Mouse (Mus musculus): Measurements from ENCODE around the gene Kdm1a. TPM values are rescaled to one million over a fixed set of nuclear protein-coding genes. Genes with fewer than 3 reads are reported as not detected.
A peak's percentile ranks its signal among the peaks of the same experiment; 100 is the strongest.

Gene Kdm1a
- polyA plus RNA-seq, 1 experiment from 2014 or later: 76.5 TPM

DNA sequence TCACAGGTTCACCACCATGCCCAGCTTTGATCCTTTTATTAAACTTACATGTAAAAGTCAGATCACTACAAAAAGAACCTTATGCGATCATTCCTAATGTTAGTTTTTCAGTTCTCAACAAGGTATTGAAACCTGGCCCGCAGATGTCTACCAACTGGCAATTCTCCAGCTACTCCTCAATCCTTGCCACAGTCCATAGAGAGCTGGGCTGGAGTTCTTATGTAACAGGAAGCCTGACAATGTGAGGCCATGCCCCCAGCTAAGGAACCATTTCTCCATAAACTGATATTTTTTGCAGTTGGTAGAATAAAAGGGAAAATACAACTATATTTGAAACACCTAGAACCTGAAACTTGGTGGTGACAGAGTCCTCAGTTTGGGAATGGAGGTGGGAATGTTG lies 42.8 kb downstream of the Kdm1a start:
- Histone ChIP-seq H3K9me3 (no peaks in the 10 kb centered on the region), H3K4me2 (no peak overlapping the region), H3K4me3 (no peak overlapping the region), H3K36me3 (peaks cover 80% of the 10 kb centered on the region), H3K9ac (no peak overlapping the region), H3K27me3 (no peaks in the 10 kb centered on the region), H3K27ac (replicated peaks) (no peak overlapping the region), H3K4me1 (replicated peaks) (peaks cover 5% of the 10 kb centered on the region; the same call in 1 of the 2 replicates)
- no peak for ATAC-seq (ENCODE audit: low read depth)
- 98% methylated on average over 2 of the region's 2 CpGs for WGBS

DNA sequence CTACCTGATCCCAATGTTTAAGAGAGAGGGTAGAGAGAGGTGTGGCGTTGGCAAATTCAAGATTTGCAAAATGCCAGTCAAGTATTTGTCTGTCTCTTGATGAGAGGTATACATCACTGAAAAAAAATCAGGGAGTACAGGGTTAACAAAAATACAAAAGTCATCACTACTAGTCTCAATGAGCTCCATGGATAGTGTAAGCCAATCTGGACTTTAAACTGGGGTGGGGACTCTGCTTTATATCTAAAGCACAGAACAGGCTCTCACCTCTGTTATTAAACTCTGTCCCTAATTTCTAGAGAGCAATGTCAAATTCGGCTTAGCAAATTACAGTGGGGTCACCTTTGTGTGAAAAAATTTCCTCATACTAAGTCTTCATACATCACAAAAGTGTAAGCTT lies 44.9 kb downstream of the Kdm1a start:
- H3K27ac ChIP-seq (replicated peaks): no peak overlapping the region
- H3K4me3 ChIP-seq: no peak overlapping the region
- peaks cover under 1% of the 10 kb centered on the region; the same call in 1 of the 2 replicates for H3K4me1 ChIP-seq (replicated peaks)
- H3K4me2 ChIP-seq: no peak overlapping the region
- no peak overlapping the region for H3K9ac ChIP-seq
- H3K27me3 ChIP-seq: no peaks in the 10 kb centered on the region
- H3K9me3 ChIP-seq: no peaks in the 10 kb centered on the region
- no peak for ATAC-seq (ENCODE audit: low read depth)
- WGBS: 95% methylated on average over 2 of the region's 2 CpGs
- peaks cover 89% of the 10 kb centered on the region for H3K36me3 ChIP-seq

DNA sequence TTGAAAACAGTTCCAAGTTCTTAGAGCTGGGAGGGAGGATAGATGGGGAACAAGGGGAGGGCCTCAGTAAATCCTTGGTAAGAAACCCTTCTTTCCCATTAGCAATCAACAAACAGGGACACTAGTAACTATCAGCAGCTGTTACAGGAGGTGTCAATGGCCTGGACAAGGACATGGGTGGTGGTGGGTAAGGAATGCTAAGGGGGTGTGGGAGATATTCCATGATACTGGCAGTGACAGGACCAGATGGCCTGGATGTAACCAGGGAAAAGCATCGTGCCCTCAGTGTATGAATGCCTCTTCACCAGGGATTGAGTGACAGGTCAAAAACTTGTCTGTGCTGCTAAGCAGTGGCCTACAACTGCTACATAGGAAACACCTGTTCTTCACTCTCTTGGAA lies 49.4 kb downstream of the Kdm1a start:
- no peak overlapping the region for H3K9ac ChIP-seq
- WGBS: 63% methylated on average over 1 of the region's 1 CpGs
- H3K9me3 ChIP-seq: no peaks in the 10 kb centered on the region
- H3K4me1 ChIP-seq (replicated peaks): peaks cover 12% of the 10 kb centered on the region
- no peak overlapping the region for H3K4me2 ChIP-seq
- ATAC-seq (ENCODE audit: low read depth): no peak
- peaks cover 92% of the 10 kb centered on the region for H3K36me3 ChIP-seq
- no peak overlapping the region for H3K27ac ChIP-seq (replicated peaks)
- H3K27me3 ChIP-seq: no peaks in the 10 kb centered on the region
- H3K4me3 ChIP-seq: no peak overlapping the region

DNA sequence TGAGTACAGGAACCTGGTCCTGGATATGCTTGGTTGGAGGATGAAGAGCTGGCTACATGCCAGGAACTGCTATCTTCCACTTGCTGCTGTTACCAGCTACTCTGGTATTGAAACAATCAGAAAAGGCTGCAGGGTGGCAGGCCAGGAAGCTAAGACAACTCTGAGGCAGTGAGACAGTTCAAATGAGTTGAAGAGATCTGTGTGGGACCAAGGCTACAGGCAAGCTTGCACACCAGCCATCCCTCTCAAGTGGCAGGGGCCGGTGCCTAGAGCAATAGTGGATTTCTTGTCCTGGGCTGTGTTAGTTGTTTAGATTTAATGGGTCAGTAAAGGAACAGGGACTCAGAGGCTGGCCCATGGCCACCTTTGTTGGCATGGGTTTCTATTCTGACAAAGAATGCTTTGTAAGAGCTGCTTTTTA lies 54.1 kb downstream of the Kdm1a start:
- Histone ChIP-seq H3K4me3 (no peak overlapping the region), H3K9me3 (no peaks in the 10 kb centered on the region), H3K27ac (replicated peaks) (peak overlapping the region; percentile 67), H3K27me3 (no peaks in the 10 kb centered on the region), H3K4me1 (replicated peaks) (peaks cover 26% of the 10 kb centered on the region), H3K4me2 (no peak overlapping the region), H3K9ac (no peak overlapping the region), H3K36me3 (peaks cover 97% of the 10 kb centered on the region)
- ATAC-seq (ENCODE audit: low read depth): peak; percentile 59; the same call in 1 of the 2 replicates
- 65% methylated on average over 1 of the region's 1 CpGs for WGBS

DNA sequence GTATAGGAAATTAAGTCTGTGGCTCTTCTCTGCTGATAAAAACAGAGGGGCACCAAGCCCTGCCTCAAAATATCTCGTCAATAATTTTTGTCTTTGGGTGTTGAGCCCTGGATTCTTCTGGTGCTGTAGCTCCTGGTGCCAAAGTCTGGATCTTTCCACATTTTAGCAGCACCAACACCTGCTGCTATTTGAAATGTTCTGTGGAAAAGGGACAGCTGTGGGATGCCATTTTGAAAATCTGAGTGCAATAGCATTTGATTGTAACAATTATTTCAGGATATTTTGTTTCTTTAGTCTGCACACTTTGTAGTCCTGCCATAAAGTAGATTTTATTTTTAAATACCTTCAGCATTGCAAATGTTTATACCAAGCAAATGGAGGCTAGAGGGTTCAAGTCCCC lies 54.8 kb downstream of the Kdm1a start:
- Histone ChIP-seq H3K36me3 (peaks cover 97% of the 10 kb centered on the region), H3K4me3 (no peak overlapping the region), H3K4me1 (replicated peaks) (peaks cover 26% of the 10 kb centered on the region), H3K27ac (replicated peaks) (0 out of 2 replicates have a peak overlapping the region, but pooled peaks have one; percentile 67), H3K4me2 (no peak overlapping the region), H3K9ac (no peak overlapping the region), H3K9me3 (no peaks in the 10 kb centered on the region), H3K27me3 (no peaks in the 10 kb centered on the region)
- WGBS: 74% methylated on average over 1 of the region's 1 CpGs
- no peak for ATAC-seq (ENCODE audit: low read depth)

DNA sequence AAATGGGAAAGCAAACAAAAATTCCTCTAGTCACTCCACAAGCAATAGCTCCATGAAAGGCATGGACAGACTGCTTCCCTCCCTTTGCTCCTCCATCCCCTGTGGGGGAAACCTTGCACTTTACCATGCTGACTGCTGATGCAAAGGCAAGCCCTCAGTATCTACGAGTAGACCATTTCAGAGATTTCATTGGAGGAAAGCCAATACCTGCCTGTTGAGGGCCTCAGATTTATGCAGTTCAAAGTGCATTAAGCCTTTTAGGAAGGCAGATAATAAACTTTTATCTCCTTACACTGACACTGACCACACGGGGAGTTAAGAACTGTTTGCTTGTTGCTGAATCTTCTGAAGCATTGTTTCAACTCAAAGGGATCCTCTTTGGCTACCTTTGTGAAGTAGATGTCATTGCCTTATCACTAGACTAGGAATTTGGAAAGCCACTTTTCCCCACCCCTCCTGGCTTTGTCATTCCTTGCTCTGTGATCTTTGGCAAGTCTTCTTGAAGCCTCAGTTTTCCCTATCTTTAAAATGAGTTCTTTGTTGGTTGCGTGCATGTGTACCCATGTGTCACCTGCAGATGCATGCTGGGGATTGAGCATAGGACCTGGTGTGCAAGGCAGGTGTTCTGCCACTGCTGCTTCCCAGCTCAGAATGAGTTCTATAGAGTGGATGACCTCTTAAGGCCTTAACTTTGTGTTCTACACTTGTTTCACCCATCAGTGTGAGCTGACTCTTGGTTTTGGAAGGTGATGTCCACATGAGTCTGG lies 56.1 kb downstream of the Kdm1a start:
- H3K9me3 ChIP-seq: no peaks in the 10 kb centered on the region
- no peak overlapping the region for H3K9ac ChIP-seq
- H3K27ac ChIP-seq (replicated peaks): no peak overlapping the region
- WGBS: 65% methylated on average over 3 of the region's 3 CpGs
- H3K27me3 ChIP-seq: no peaks in the 10 kb centered on the region
- peaks cover 97% of the 10 kb centered on the region for H3K36me3 ChIP-seq
- ATAC-seq (ENCODE audit: low read depth): no peak
- H3K4me3 ChIP-seq: no peak overlapping the region
- H3K4me1 ChIP-seq (replicated peaks): peaks cover 26% of the 10 kb centered on the region
- no peak overlapping the region for H3K4me2 ChIP-seq

DNA sequence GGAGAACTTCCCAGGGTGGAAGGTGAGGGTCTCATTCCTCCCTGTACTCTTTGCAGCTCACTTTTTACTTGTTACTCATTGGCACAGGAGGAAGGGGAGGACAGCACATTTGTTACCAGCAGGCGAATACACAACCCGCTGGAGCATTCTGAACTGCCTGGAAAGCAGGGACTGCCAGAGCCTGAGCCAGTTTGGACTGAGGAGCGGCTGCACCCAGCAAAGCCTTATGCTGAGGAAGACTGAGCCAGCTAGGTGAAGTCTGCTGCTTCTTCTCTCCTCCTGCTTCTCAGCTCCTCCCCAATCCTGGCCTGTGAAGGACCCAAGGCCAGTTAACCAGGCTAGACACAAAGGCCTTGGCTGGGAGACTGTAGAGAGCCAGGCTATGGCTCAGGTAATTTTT lies 57.4 kb downstream of the Kdm1a start:
- WGBS: 95% methylated on average over 3 of the region's 3 CpGs
- H3K4me1 ChIP-seq (replicated peaks): peaks cover 26% of the 10 kb centered on the region
- H3K4me2 ChIP-seq: no peak overlapping the region
- H3K4me3 ChIP-seq: no peak overlapping the region
- no peak for ATAC-seq (ENCODE audit: low read depth)
- no peaks in the 10 kb centered on the region for H3K27me3 ChIP-seq
- H3K9me3 ChIP-seq: no peaks in the 10 kb centered on the region
- H3K36me3 ChIP-seq: peaks cover 95% of the 10 kb centered on the region
- H3K27ac ChIP-seq (replicated peaks): no peak overlapping the region
- H3K9ac ChIP-seq: no peak overlapping the region

DNA sequence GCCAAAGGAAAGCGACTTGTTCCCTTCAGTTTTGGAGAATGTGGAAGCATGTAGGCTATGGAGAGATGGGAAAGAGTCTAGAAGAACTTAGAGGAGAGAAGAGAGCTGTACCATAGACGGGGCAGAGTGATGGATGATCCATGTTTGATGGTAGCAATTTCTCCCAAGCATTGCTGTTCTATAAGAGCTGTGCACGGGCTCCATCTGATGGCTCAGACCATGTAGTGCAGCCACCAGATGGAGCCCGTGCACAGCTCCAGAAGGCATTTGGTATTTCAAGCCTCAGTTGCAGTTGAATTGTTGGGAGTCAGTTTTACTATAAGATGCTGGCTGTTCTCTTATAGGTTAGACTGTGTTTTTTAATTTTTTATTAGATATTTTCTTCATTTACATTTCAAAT lies 76.1 kb downstream of the Kdm1a start:
- Histone ChIP-seq H3K36me3 (0 out of 2 replicates have a peak, but pooled peaks cover 5% of the 10 kb centered on the region), H3K4me3 (no peak overlapping the region), H3K9me3 (no peaks in the 10 kb centered on the region), H3K9ac (no peak overlapping the region), H3K4me1 (replicated peaks) (no peaks in the 10 kb centered on the region), H3K27me3 (no peaks in the 10 kb centered on the region), H3K27ac (replicated peaks) (no peak overlapping the region), H3K4me2 (no peak overlapping the region)
- ATAC-seq (ENCODE audit: low read depth): peak; percentile 75
- 20% methylated on average over 4 of the region's 4 CpGs for WGBS

DNA sequence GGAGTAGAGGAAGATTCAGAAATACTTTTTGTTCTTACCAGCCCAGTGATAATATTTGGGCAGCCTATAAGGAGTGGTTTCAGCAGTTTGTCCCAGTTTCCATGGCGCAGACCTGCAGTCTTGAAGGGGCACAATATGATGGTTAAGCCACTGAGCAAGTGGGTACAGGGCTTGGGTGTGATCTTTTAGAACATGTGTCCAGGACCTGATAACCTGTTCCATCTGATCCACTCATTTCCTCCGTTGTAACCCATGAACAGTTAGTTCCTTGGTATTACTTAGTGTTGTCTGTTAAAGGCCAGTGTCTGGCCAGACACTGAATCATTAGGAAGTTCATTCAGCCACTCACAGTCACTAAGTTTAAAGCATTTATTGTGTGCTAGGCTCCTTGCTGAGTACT lies 78.2 kb downstream of the Kdm1a start:
- H3K9me3 ChIP-seq: no peaks in the 10 kb centered on the region
- 83% methylated on average over 2 of the region's 2 CpGs for WGBS

DNA sequence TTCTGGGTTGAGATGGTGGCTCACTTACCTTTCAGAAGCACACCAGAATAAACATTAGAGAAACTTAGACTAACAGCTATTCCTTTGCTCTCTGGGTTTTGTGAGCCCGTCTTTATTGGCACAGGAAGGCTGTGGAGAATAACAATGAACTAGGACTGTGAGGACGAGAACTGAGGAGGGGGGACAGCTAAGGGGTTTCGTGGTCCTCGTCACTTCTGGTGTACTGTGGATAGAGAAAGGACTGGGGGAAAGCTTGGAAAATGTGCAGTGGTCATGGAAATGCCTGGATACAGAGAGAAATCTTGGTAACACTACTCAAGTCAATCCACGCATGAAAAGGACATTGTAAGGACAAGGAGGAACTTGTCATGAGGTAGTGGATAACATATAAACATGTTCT lies 80.6 kb downstream of the Kdm1a start:
- Histone ChIP-seq H3K4me3 (no peak overlapping the region), H3K36me3 (0 out of 2 replicates have a peak, but pooled peaks cover 5% of the 10 kb centered on the region), H3K9ac (no peak overlapping the region), H3K9me3 (no peaks in the 10 kb centered on the region), H3K27me3 (no peaks in the 10 kb centered on the region), H3K27ac (replicated peaks) (no peak overlapping the region), H3K4me1 (replicated peaks) (0 out of 2 replicates have a peak, but pooled peaks cover 3% of the 10 kb centered on the region), H3K4me2 (no peak overlapping the region)
- WGBS: 67% methylated on average over 5 of the region's 5 CpGs
- no peak for ATAC-seq (ENCODE audit: low read depth)

More for the DNA sequence above, 78.2 kb downstream of the Kdm1a start:
- no peak overlapping the region for H3K27ac ChIP-seq (replicated peaks)
- H3K4me3 ChIP-seq: no peak overlapping the region
- 0 out of 2 replicates have a peak, but pooled peaks cover 5% of the 10 kb centered on the region for H3K36me3 ChIP-seq
- 0 out of 2 replicates have a peak, but pooled peaks cover 3% of the 10 kb centered on the region for H3K4me1 ChIP-seq (replicated peaks)
- no peak for ATAC-seq (ENCODE audit: low read depth)
- no peak overlapping the region for H3K4me2 ChIP-seq
- no peaks in the 10 kb centered on the region for H3K27me3 ChIP-seq
- no peak overlapping the region for H3K9ac ChIP-seq

DNA sequence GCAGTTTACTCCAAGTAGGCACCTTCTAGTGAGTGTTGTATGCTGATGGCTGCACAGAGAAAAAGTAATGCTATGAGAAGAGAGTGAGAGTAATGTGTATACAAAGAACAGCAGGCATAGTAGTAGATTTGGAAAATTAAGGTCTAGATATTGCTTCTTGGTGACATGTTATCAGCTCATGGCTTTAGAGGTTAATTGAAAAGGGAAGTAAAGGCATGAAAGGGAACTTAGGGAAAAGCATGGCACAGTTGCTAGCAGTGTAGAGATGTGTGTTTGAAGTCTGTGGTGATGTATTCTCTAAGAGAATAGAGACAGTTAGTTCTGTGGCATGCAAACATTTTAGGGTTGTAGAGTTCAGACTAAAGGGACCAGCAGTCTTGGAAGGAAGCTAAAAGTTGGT lies 82.7 kb downstream of the Kdm1a start:
- Histone ChIP-seq H3K9me3 (no peaks in the 10 kb centered on the region), H3K4me3 (no peak overlapping the region), H3K9ac (no peak overlapping the region), H3K4me1 (replicated peaks) (0 out of 2 replicates have a peak, but pooled peaks cover 3% of the 10 kb centered on the region), H3K27ac (replicated peaks) (no peak overlapping the region), H3K27me3 (no peaks in the 10 kb centered on the region), H3K36me3 (0 out of 2 replicates have a peak, but pooled peaks cover 5% of the 10 kb centered on the region), H3K4me2 (no peak overlapping the region)
- no peak for ATAC-seq (ENCODE audit: low read depth)

DNA sequence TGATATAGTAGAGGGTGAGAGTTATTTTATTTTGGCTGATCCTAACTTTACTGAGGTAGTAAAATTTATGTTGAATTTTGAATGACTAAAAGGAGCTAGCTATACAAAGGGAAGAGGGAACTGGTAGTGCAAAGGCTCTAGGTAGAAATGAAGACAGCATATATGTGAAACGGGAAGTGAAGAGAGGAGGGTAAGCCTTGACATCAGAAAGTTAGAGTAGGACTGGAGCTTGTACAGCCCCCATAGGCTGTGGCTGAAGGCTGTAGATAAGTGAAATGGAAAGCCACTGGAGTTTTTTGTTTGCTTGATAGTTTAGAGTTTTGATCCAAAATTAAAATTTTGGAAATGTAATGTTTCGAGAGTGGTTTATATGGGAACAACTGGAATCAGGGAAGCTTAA lies 83.9 kb downstream of the Kdm1a start:
- Histone ChIP-seq H3K27me3 (no peaks in the 10 kb centered on the region), H3K9me3 (no peaks in the 10 kb centered on the region), H3K4me2 (no peak overlapping the region), H3K4me3 (no peak overlapping the region), H3K36me3 (0 out of 2 replicates have a peak, but pooled peaks cover 5% of the 10 kb centered on the region), H3K9ac (no peak overlapping the region), H3K4me1 (replicated peaks) (peaks cover 11% of the 10 kb centered on the region), H3K27ac (replicated peaks) (no peak overlapping the region)
- 95% methylated on average over 2 of the region's 2 CpGs for WGBS
- ATAC-seq (ENCODE audit: low read depth): no peak

DNA sequence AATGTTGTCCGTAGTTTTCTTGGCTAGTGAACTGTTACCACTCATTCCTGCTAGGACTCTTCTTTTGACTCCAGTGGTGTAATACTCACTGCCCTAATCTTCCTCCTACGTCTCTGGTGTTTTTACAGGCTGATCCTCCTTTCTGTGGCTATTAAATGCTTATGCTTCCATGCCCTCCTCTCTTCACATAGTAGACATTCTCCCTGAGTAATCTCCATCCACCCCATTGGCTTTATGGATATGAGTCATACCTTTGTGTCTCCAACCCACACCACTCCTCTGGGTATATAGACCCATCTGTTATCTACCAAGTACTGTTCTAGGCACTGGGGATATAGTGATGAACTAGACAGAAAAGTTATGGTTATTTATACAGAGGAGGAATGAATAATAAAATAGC lies 84.4 kb downstream of the Kdm1a start:
- H3K4me3 ChIP-seq: no peak overlapping the region
- 0 out of 2 replicates have a peak, but pooled peaks cover 5% of the 10 kb centered on the region for H3K36me3 ChIP-seq
- no peak overlapping the region for H3K4me2 ChIP-seq
- no peak overlapping the region for H3K9ac ChIP-seq
- no peak for ATAC-seq (ENCODE audit: low read depth)
- H3K27me3 ChIP-seq: no peaks in the 10 kb centered on the region
- H3K4me1 ChIP-seq (replicated peaks): peaks cover 13% of the 10 kb centered on the region
- 82% methylated on average over 2 of the region's 2 CpGs for WGBS
- no peaks in the 10 kb centered on the region for H3K9me3 ChIP-seq
- no peak overlapping the region for H3K27ac ChIP-seq (replicated peaks)
